Mouse (Mus musculus) forebrain, postnatal 0 days (tissue): ENCODE data around the gene Fmo1. TPM values are rescaled to one million over a fixed set of nuclear protein-coding genes. Genes with fewer than 3 reads are reported as not detected.
"Not testable (repeated sequence)": the region's sequence is repeated elsewhere in the genome, so short reads cannot be mapped to it uniquely, and the experiment has no call there.

ENCODE experiments used
- ATAC-seq: fragments of 200-750 bp; cut with Nextera tagmentation; 2 replicates; pipeline ENCODE4 v1.8.0; 2017; ENCODE audit warnings: mild to moderate bottlenecking, moderate library complexity
- DNase-seq: peaks from one replicate; pipeline ENCODE4 v3.0.0-alpha.2; 2015
- H3K27ac ChIP-seq: fragments of 300-500 bp; sonication (generic); 2 replicates; pipeline ENCODE4 v1.5.1; 2014; ENCODE audit warnings: low read depth, mild to moderate bottlenecking, antibody characterized with exemption, low read length, moderate library complexity, mixed read lengths
- H3K27me3 ChIP-seq: fragments of 300-500 bp; sonication (generic); 2 replicates; pipeline ENCODE4 v1.6.1; 2014; ENCODE audit warnings: mild to moderate bottlenecking, low read length, mixed read lengths; ENCODE audit not compliant: insufficient read depth
- H3K36me3 ChIP-seq: fragments of 300-500 bp; sonication (generic); 2 replicates; pipeline ENCODE4 v1.6.1; 2014; ENCODE audit warnings: mild to moderate bottlenecking, moderate library complexity; ENCODE audit not compliant: insufficient read depth
- H3K4me1 ChIP-seq: fragments of 300-500 bp; sonication (generic); 2 replicates; pipeline ENCODE4 v1.6.1; 2014; ENCODE audit warnings: antibody characterized with exemption; ENCODE audit not compliant: insufficient read depth
- H3K4me2 ChIP-seq: fragments of 300-500 bp; sonication (generic); 2 replicates; pipeline ENCODE4 v1.6.1; 2014; ENCODE audit warnings: low read depth, mild to moderate bottlenecking, moderate library complexity
- H3K4me3 ChIP-seq: fragments of 300-500 bp; sonication (generic); 2 replicates; pipeline ENCODE4 v1.5.1; 2014; ENCODE audit warnings: low read depth, low read length, mixed read lengths
- H3K9ac ChIP-seq: fragments of 300-500 bp; sonication (generic); 2 replicates; pipeline ENCODE4 v1.6.1; 2014; ENCODE audit warnings: mild to moderate bottlenecking
- H3K9me3 ChIP-seq: fragments of 300-500 bp; sonication (generic); 2 replicates; pipeline ENCODE4 v1.6.1; 2016; ENCODE audit warnings: low read length
- CTCF ChIP-seq: sonication (generic); IDR thresholded peaks from 2 replicates; pipeline ENCODE4 v1.5.1; 2016; ENCODE audit warnings: antibody characterized with exemption, control low read depth, low read depth
- WGBS: fragments of 180-500 bp; shearing (Covaris S2); extraction: QIAGEN DNeasy Blood & Tissue Kit; methylation state at CpG from one replicate; pipeline ENCODE4 v1.1.7; 2014; 5-methylcytosine and 5-hydroxymethylcytosine counted together
- polyA plus RNA-seq: library from polyadenylated mRNA; unstranded; fragments of >200 nt; fragmentation: Nextera tagmentation; extraction: Ambion mirVana; gene quantifications from 2 replicates; pipeline ENCODE4 v1.2.1, GENCODE M21; 2015
- total RNA-seq: library from RNA; depleted of rRNA; stranded (reverse); fragments of >200 nt; gene quantifications from 2 replicates; pipeline ENCODE4 v1.2.3, GENCODE M21; 2014; rRNA removed

Gene Fmo1
- total and polyA plus RNA-seq, 2 experiments from 2014 or later: 33.2 to 46.8 TPM

DNA sequence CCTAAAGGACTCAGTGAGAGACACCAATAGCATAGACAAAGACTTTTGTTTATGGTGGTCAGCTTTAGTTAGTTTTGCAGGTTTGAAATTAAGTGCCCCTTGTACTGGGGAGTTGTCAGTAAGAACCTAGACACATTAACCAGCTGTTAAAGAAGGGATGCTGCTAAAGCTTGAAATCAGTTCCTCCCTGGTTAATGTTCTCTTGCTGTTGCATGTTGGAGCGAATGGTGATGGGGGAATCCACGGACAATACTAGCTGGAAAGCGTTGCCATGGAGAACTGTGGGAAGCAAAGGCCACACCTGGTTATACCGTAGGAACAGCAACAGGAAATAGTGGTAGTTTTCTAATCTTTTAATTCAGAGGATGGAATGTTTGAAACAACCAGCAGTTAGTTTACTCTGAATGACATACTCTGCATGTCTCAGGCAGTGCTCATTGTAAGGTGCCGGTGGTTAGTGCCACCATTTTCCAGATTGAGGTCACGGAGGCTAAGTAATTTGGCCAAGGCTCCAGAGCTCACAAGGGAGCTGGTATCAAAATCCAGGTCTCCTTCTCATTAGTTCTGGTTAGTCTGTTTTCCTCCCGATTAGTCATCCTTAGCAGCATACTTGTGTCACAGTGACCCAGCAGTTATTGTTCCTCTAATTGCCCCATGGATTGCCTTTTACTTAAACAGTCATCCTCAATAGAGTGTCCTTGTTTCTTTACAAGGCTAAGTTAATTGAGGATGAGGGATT is 73.9 kb downstream of the Fmo1 start:
- no peaks in the 10 kb centered on the region for H3K9me3 ChIP-seq
- no peak overlapping the region for H3K9ac ChIP-seq
- DNase-seq (no peak), ATAC-seq (no peak)
- H3K27ac ChIP-seq: no peak overlapping the region
- no peaks in the 10 kb centered on the region for H3K27me3 ChIP-seq
- H3K4me3 ChIP-seq: no peak overlapping the region
- no peaks in the 10 kb centered on the region for H3K4me1 ChIP-seq
- H3K4me2 ChIP-seq: no peak overlapping the region
- no peak for TF ChIP-seq CTCF
- no peaks in the 10 kb centered on the region for H3K36me3 ChIP-seq
- WGBS: 42% methylated on average over 7 of the region's 7 CpGs

DNA sequence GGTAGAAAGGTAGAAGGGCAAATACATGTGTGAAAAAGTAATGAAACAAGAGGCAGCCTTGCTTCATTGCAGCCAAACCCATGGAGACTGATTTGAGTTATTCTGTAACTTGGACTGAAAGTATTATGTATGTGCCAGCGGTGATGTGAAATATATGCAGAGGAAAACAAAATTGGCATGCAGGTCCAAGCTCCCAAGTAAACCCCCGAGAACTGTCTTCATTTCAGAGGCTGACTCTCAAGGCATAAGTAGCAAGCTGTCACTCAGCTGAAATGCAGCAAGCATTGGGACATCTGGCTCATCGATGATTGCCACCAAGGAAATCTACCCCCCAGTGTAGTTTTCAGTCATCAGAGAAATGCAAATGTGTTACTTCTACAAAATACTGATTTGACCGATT is 81.2 kb downstream of the Fmo1 start:
- no peaks in the 10 kb centered on the region for H3K27me3 ChIP-seq
- 56% methylated on average over 4 of the region's 4 CpGs for WGBS
- TF ChIP-seq CTCF: no peak
- no peaks in the 10 kb centered on the region for H3K4me1 ChIP-seq
- no peaks in the 10 kb centered on the region for H3K36me3 ChIP-seq
- no peak overlapping the region for H3K27ac ChIP-seq
- H3K4me2 ChIP-seq: no peak overlapping the region
- DNase-seq: peak; percentile 10
- no peak overlapping the region for H3K9ac ChIP-seq
- no peaks in the 10 kb centered on the region for H3K9me3 ChIP-seq
- ATAC-seq: peak; percentile 56; the same call in 1 of the 2 replicates
- H3K4me3 ChIP-seq: no peak overlapping the region

DNA sequence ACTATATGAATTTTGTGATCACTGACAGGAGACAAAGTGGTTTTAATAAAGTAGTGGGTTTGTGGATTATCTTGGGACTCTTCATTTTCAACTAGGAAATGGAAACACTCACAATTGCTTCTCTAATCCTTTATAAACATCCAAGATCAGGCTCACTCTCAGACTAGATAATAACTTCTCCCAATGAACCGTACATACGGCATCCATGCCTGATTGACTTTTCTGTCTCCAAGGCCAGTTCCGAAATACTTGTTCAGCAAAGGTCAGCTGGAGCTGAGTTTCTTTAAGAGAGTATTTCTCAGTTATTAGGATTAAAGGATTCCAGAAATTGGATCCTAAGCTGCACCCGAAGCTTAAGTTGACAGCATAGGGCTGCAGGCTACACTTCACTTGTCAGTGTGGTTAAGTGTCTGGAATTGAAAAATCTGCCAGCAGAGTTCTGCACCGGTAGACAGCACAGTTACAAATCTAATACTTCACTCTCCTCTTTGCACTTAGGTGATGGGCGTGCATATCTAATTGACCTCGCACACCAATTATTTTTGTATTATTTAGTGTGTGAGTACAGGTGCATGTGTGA is 82.7 kb downstream of the Fmo1 start:
- no peaks in the 10 kb centered on the region for H3K36me3 ChIP-seq
- H3K9ac ChIP-seq: no peak overlapping the region
- H3K4me3 ChIP-seq: no peak overlapping the region
- no peaks in the 10 kb centered on the region for H3K4me1 ChIP-seq
- H3K9me3 ChIP-seq: no peaks in the 10 kb centered on the region
- H3K4me2 ChIP-seq: no peak overlapping the region
- no peaks in the 10 kb centered on the region for H3K27me3 ChIP-seq
- 84% methylated on average over 7 of the region's 7 CpGs for WGBS
- TF ChIP-seq CTCF: no peak
- ATAC-seq (no peak), DNase-seq (no peak)
- H3K27ac ChIP-seq: no peak overlapping the region

DNA sequence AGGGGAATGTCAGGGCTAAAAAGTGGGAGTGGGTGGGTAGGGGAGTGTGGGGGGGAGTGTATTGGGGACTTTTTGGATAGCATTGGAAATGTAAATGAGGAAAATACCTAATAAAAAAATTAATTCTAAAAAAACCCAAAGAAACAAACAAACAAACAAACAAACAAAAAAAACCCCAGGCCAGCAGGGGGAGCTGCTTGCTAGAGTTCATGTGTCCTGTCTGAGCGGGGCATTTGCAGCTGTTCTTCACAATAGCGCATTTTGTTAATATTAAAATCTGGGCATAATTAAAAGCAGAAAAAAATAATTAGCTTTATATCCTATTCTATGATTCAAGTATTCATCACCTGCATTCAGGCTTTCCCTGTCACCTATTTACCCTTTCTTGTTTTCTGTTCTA is 85.4 kb downstream of the Fmo1 start:
- not testable (repeated sequence) for H3K27ac ChIP-seq, DNase-seq, H3K9ac ChIP-seq, H3K4me2 ChIP-seq, H3K36me3 ChIP-seq, H3K4me1 ChIP-seq, H3K9me3 ChIP-seq, H3K27me3 ChIP-seq, H3K4me3 ChIP-seq, ATAC-seq
- whole genome bisulfite sequencing: 94% methylated on average over 2 of the region's 2 CpGs

Other genes with a start within 250 kb of the Fmo1 start
- gene Myoc, start 227.5 kb downstream of the Fmo1 start, total RNA-seq: 0.15 TPM in 1 of 2 replicates, not detected in the other
- gene Myoc, start 227.5 kb downstream of the Fmo1 start, polyA plus RNA-seq: 0.35 TPM in 1 of 2 replicates, not detected in the other
- gene Myocos, start 208.4 kb downstream of the Fmo1 start, total RNA-seq: not detected in 2 replicates
- gene Myocos, start 208.4 kb downstream of the Fmo1 start, polyA plus RNA-seq: not detected in 2 replicates
- 52.5 and 72.5 TPM in 2 replicates for gene Prrc2c, start 126.1 kb downstream of the Fmo1 start, total RNA-seq
- 60.9 and 122 TPM in 2 replicates for gene Prrc2c, start 126.1 kb downstream of the Fmo1 start, polyA plus RNA-seq
- 0.76 and 0.85 TPM in 2 replicates for gene Fmo4, start 52.6 kb downstream of the Fmo1 start, total RNA-seq
- gene Fmo4, start 52.6 kb downstream of the Fmo1 start, polyA plus RNA-seq: 0.09 and 0.17 TPM in 2 replicates
- 0.38 and 0.81 TPM in 2 replicates for gene Fmo2, start 32.1 kb upstream of the Fmo1 start, total RNA-seq
- gene Fmo2, start 32.1 kb upstream of the Fmo1 start, polyA plus RNA-seq: 0.30 and 0.50 TPM in 2 replicates
- gene Fmo6, start 70.9 kb upstream of the Fmo1 start, total RNA-seq: not detected in 2 replicates
- gene Fmo6, start 70.9 kb upstream of the Fmo1 start, polyA plus RNA-seq: not detected in 2 replicates
- gene Fmo3, start 117.9 kb upstream of the Fmo1 start, total RNA-seq: not detected in 2 replicates
- not detected in 2 replicates for gene Fmo3, start 117.9 kb upstream of the Fmo1 start, polyA plus RNA-seq
- gene Mroh9, start 219.1 kb upstream of the Fmo1 start, total RNA-seq: 0.08 TPM in 1 of 2 replicates, not detected in the other
- not detected in 2 replicates for gene Mroh9, start 219.1 kb upstream of the Fmo1 start, polyA plus RNA-seq